Mouse (Mus musculus) liver, embryonic 12.5 days (tissue): Measurements from ENCODE around the gene Spata13. TPM values are rescaled to one million over a fixed set of nuclear protein-coding genes. Genes with fewer than 3 reads are reported as not detected.
A peak's percentile ranks its signal among the peaks of the same experiment; 100 is the strongest.

Experiments used
- ATAC-seq: fragments of 200-750 bp; cut with Nextera tagmentation; 2 replicates; pipeline ENCODE4 v1.8.0; 2017; ENCODE audit warnings: moderate number of reproducible peaks, mild to moderate bottlenecking, moderate library complexity
- H3K27ac ChIP-seq: fragments of 300-500 bp; sonication (generic); 2 replicates; pipeline ENCODE4 v1.5.1; 2016; ENCODE audit warnings: mild to moderate bottlenecking
- H3K27me3 ChIP-seq: fragments of 300-500 bp; sonication (generic); replicated peaks from 2 replicates; pipeline ENCODE4 v1.6.1; 2016; ENCODE audit warnings: mild to moderate bottlenecking, moderate library complexity
- H3K36me3 ChIP-seq: fragments of 300-500 bp; sonication (generic); 2 replicates; pipeline ENCODE4 v1.6.1; 2016; ENCODE audit warnings: mild to moderate bottlenecking, moderate library complexity
- H3K4me1 ChIP-seq: fragments of 300-500 bp; sonication (generic); 2 replicates; pipeline ENCODE4 v1.6.1; 2016
- H3K4me2 ChIP-seq: fragments of 300-500 bp; sonication (generic); 2 replicates; pipeline ENCODE4 v1.6.1; 2016; ENCODE audit warnings: mild to moderate bottlenecking, moderate library complexity
- H3K4me3 ChIP-seq: fragments of 300-500 bp; sonication (generic); 2 replicates; pipeline ENCODE4 v1.5.1; 2016; ENCODE audit warnings: mild to moderate bottlenecking, moderate library complexity
- H3K9ac ChIP-seq: fragments of 300-500 bp; sonication (generic); 2 replicates; pipeline ENCODE4 v1.6.1; 2016; ENCODE audit warnings: mild to moderate bottlenecking, moderate library complexity
- H3K9me3 ChIP-seq: fragments of 300-500 bp; sonication (generic); replicated peaks from 2 replicates; pipeline ENCODE4 v1.6.1; 2016; ENCODE audit warnings: mild to moderate bottlenecking, moderate library complexity
- WGBS: fragments of 180-500 bp; shearing (Covaris S2); methylation state at CpG from one replicate; pipeline ENCODE4 v1.1.7; 2016; ENCODE audit not compliant: insufficient replicate concordance; 5-methylcytosine and 5-hydroxymethylcytosine counted together
- polyA plus RNA-seq: library from polyadenylated mRNA; unstranded; fragments of >200 nt; fragmentation: Nextera tagmentation; extraction: Ambion mirVana; gene quantifications from 2 replicates; pipeline ENCODE4 v1.2.1, GENCODE M21; 2016

Spata13 gene
- polyA plus RNA-seq, 1 experiment from 2014 or later: 20.6 TPM

DNA sequence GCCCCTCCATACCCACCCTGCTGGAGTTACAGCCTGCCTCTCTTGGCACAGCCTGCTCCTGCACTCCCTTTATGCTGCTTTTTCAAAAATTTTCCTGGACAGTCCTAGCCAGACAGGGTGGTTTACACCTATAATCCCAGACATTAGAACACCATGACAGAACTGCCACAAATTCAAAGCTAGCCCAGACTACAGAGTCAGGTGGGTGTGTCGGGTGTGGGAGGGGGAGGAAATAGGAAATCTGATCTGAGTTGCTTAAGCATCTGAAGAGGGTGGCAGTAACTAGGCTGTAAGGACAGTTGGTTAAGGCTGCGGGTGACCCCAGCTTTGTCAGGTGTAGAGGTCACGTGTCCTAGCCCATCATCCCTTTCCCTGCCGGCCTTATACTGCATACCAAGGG lies 93.3 kb downstream of the Spata13 start:
- H3K9ac ChIP-seq: no peak overlapping the region
- H3K27ac ChIP-seq: no peak overlapping the region
- H3K27me3 ChIP-seq: no peaks in the 10 kb centered on the region
- H3K9me3 ChIP-seq: no peaks in the 10 kb centered on the region
- no peak overlapping the region for H3K4me2 ChIP-seq
- H3K4me1 ChIP-seq: 0 out of 2 replicates have a peak, but pooled peaks cover 11% of the 10 kb centered on the region
- 46% methylated on average over 4 of the region's 4 CpGs for WGBS
- H3K36me3 ChIP-seq: peaks cover 11% of the 10 kb centered on the region
- no peak overlapping the region for H3K4me3 ChIP-seq
- ATAC-seq: no peak

DNA sequence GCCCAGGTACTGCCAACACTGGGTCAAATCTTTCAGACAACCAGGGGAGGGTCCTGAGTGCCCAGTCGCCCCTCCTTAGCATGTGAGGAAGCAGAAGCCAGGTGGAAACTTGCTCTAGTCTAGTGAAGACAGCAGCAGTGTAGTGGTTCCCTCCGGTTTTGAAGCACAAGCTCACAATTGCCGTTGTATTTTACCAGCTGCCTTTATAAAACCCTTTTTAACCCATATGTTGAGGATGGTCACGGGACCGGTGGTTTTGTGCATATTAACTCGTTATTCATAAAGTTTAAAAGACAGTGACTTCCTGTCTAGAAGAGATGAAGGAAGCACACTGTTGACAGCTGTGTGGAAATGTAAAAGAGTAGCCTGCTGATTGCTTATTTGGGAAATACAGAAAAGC lies 98.3 kb downstream of the Spata13 start:
- Histone ChIP-seq H3K4me2 (no peak overlapping the region), H3K9me3 (no peaks in the 10 kb centered on the region), H3K4me1 (peaks cover 41% of the 10 kb centered on the region), H3K27ac (no peak overlapping the region), H3K27me3 (no peaks in the 10 kb centered on the region), H3K36me3 (peaks cover 11% of the 10 kb centered on the region), H3K4me3 (no peak overlapping the region), H3K9ac (no peak overlapping the region)
- WGBS: 39% methylated on average over 6 of the region's 6 CpGs
- ATAC-seq: no peak

DNA sequence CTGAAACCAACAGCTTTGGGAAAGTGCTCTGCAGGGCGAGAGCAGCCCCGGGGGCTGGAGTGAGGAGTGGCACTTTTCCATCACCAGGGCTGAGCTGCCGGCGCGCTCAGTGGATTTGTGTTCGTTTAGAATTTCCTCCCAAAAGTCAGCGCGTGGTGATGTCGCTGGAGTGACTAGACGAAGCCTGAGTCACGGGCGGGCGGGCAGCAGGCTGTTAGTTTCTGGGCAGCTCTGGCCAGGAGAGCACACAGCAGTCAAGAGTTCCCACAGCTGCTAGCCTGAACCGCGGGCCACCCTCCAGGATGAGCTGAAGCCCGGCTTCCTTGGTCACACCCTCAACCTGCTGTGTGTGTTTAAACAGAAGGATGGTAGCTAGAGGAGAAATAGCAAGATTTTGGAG lies 99.0 kb downstream of the Spata13 start:
- ATAC-seq: no peak
- Histone ChIP-seq H3K4me3 (no peak overlapping the region), H3K4me2 (peak overlapping the region; percentile 29), H3K36me3 (peaks cover 11% of the 10 kb centered on the region), H3K27ac (0 out of 2 replicates have a peak overlapping the region, but pooled peaks have one; percentile 4), H3K9ac (no peak overlapping the region), H3K27me3 (no peaks in the 10 kb centered on the region), H3K9me3 (no peaks in the 10 kb centered on the region), H3K4me1 (peaks cover 44% of the 10 kb centered on the region)
- WGBS: 10% methylated on average over 16 of the region's 16 CpGs

DNA sequence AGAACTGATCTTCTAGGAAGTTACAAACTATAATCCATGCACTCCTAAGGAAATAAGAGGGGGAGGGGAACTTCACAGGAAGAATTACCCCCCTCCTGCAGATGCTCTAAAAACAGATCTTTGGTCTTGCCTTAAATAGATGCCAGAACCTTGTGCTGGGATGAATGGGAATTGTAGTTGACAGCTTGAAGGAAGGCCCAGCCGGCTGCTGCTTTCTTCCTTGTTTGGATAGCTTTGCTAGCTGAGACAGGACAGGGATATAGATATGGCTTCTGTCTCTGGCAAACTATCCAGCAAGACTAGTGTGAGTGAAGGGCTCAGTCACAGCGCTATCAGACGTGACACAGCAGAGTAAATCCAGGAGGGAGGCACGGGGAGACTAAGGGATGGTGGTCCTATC lies 99.9 kb downstream of the Spata13 start:
- peak overlapping the region; percentile 45; the same call in 1 of the 2 replicates for H3K27ac ChIP-seq
- H3K4me3 ChIP-seq: no peak overlapping the region
- peak overlapping the region; percentile 29 for H3K4me2 ChIP-seq
- no peak overlapping the region for H3K9ac ChIP-seq
- WGBS: 52% methylated on average over 4 of the region's 4 CpGs
- peaks cover 53% of the 10 kb centered on the region for H3K4me1 ChIP-seq
- no peak for ATAC-seq
- no peaks in the 10 kb centered on the region for H3K9me3 ChIP-seq
- no peaks in the 10 kb centered on the region for H3K27me3 ChIP-seq
- peaks cover 11% of the 10 kb centered on the region for H3K36me3 ChIP-seq

DNA sequence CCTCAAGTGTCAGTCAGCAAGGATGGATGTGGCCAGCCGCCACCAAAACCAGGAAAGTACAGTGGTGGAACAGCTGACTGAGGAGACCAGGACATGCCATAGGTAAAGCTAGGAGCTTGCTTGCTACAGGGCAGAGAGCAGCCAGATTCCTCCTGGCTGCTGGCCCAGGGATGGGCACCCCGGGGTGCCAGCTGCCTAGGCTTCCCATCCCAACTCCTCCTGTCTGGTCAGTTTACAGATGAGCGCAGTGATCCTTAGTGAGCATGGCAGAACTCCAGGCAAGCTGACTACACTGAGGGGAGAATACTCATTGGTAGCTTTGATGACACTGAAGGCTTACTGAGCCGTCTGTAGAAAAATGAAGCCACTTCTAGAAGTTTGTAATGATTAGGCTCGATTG lies 101.4 kb downstream of the Spata13 start:
- WGBS: 58% methylated on average over 5 of the region's 5 CpGs
- Histone ChIP-seq H3K4me2 (no peak overlapping the region), H3K9ac (no peak overlapping the region)

DNA sequence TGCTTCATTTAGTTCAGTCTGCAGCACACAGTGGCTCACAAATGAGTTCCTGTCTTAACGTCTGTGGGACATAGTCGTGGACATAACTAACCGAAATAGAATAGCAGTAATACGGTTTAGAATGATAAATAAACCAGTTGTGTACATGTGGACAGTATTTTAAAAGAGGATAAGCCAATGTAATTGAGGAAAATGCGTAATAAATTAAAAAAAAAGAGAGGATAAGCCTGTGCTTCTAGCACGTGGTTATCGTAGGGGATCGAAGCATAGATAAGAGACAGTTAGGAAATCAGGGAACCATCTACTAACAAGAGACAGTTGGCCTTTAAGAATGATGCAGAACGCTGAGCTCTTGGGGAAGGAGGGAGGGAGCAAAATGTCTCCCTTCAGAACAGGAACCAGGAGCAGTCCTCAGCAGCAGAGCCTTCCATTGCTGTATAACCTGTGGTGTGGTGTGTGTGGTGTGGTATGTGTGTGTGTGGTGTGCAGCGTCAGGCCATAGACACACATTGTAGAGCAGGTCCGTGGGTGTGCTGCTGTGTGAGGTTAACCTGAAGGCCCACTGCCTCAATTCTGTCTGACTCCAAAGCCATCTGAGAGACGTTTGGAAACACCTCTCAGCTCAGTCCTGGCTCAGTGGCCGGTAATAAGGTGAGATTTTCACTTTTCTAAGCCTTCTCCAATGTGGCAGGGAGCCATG lies 102.2 kb downstream of the Spata13 start:
- Histone ChIP-seq H3K4me2 (peak overlapping the region; percentile 41), H3K4me1 (peaks cover 74% of the 10 kb centered on the region), H3K4me3 (no peak overlapping the region), H3K9me3 (no peaks in the 10 kb centered on the region), H3K36me3 (no peaks in the 10 kb centered on the region), H3K27me3 (no peaks in the 10 kb centered on the region), H3K27ac (peak overlapping the region; percentile 76), H3K9ac (no peak overlapping the region)
- 28% methylated on average over 13 of the region's 13 CpGs for WGBS
- ATAC-seq: no peak; the same call in 1 of the 2 replicates

More for the DNA sequence above, 101.4 kb downstream of the Spata13 start:
- Histone ChIP-seq H3K36me3 (no peaks in the 10 kb centered on the region), H3K4me3 (no peak overlapping the region), H3K9me3 (no peaks in the 10 kb centered on the region), H3K27ac (no peak overlapping the region), H3K27me3 (no peaks in the 10 kb centered on the region), H3K4me1 (peaks cover 66% of the 10 kb centered on the region)
- ATAC-seq: no peak

DNA sequence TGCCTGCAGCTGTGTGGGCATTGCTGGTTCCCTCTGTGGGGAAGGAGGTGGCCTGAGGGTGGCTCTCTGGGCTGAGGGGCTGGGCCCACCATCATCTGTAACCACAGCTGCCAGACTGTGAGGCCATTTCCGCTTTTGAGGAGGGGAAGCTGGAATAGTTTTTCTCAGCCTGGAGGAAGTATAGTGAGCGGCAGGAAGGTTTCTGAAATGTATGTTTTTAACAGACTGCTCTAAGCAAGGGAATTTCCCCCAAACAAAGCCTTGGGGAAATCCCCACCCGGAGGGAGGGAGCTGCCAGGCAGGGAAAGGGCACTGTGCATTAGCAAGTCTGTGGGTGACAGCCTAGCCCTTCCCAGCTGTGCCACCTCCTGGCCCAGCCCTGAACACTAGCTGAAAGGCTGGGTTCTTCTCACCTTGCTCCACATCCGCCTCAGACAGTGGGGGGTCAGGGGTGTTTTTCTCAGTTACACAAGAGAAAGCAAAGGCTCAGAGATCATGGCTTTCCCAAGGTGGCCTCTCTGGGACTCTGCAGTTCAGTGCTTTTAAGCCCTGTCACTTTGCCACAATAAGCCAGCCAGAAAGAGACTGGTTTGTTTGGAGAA lies 102.9 kb downstream of the Spata13 start:
- no peaks in the 10 kb centered on the region for H3K9me3 ChIP-seq
- 8% methylated on average over 4 of the region's 4 CpGs for WGBS
- H3K27me3 ChIP-seq: no peaks in the 10 kb centered on the region
- no peak overlapping the region for H3K4me3 ChIP-seq
- peak; percentile 43; the same call in 1 of the 2 replicates for ATAC-seq
- peaks cover 80% of the 10 kb centered on the region for H3K4me1 ChIP-seq
- no peaks in the 10 kb centered on the region for H3K36me3 ChIP-seq
- 0 out of 2 replicates have a peak overlapping the region, but pooled peaks have one; percentile 18 for H3K9ac ChIP-seq
- H3K27ac ChIP-seq: peak overlapping the region; percentile 76
- H3K4me2 ChIP-seq: peak overlapping the region; percentile 41

DNA sequence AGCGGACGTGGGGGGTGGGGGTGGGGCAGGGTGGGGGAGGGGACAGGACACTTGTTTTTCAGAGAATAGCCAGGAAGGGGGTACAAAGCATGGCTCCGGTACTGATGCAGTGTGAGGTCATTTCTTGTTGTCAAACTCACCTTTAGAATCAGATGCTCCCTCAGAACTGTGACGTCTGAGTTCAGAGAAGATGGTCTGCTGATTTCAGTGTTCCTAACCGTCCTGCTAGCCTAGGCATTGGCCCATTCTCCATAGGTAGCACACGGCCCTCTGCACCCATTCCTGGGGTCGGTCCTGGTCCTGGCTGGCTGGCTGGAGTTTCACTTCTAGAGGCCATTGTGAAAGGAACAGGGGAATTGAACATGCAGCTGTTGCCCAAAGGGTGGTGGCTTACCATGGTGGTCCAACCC lies 103.4 kb downstream of the Spata13 start:
- H3K4me3 ChIP-seq: no peak overlapping the region
- ATAC-seq: no peak
- H3K4me1 ChIP-seq: peaks cover 86% of the 10 kb centered on the region
- H3K27me3 ChIP-seq: no peaks in the 10 kb centered on the region
- H3K27ac ChIP-seq: peak overlapping the region; percentile 76
- H3K9ac ChIP-seq: no peak overlapping the region
- H3K9me3 ChIP-seq: no peaks in the 10 kb centered on the region
- H3K4me2 ChIP-seq: peak overlapping the region; percentile 41
- WGBS: 18% methylated on average over 7 of the region's 7 CpGs
- peaks cover 2% of the 10 kb centered on the region; the same call in 1 of the 2 replicates for H3K36me3 ChIP-seq

DNA sequence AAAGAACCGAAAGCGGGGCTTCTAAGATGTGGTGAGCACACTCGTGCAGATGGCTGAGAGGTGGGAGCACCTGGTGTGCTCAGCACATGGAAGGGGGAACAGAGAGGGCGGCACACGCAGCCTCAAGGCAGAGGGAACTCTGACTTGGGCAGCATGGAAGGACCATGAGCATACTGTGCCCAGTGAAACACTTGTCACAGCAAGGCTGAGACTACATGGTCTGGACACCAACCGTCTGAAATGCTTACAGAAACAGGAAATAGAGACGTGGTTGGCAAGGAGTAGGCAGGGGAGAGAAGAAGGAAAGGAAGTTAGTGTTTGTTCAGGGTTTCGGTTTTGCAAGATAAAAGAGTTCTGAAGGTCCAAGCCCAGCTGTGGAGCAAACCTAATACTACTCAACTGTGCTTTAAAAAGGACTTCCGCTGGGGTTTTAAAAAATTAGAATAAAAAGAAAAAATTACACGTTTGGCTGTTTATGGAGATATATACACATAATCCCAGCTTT lies 104.7 kb downstream of the Spata13 start:
- 35% methylated on average over 10 of the region's 10 CpGs for WGBS
- Histone ChIP-seq H3K4me3 (no peak overlapping the region), H3K9ac (no peak overlapping the region), H3K27me3 (no peaks in the 10 kb centered on the region), H3K36me3 (peaks cover 7% of the 10 kb centered on the region; the same call in 1 of the 2 replicates), H3K27ac (peak overlapping the region; percentile 76), H3K9me3 (no peaks in the 10 kb centered on the region), H3K4me2 (0 out of 2 replicates have a peak overlapping the region, but pooled peaks have one; percentile 6), H3K4me1 (peaks cover 85% of the 10 kb centered on the region)
- ATAC-seq: no peak

DNA sequence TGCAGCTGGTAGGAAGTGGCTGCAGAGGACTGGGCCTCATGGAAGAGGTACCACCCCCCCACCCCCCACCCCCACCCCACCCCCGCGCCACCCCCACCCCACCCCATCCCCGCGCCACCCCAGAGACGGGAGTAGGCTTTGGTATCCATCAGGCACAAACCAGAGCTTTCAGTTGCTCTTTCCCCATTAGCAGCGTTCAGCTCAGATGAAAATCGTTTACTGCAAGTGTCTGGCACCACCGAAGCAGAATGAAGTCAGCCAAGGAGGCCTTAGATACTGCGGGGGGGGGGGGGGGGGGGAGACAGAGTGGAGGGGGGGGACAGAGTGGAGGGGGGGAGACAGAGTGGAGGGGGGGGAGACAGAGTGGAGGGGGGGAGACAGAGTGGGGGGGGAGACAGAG lies 105.4 kb downstream of the Spata13 start:
- no peak overlapping the region for H3K9ac ChIP-seq
- no peaks in the 10 kb centered on the region for H3K9me3 ChIP-seq
- H3K36me3 ChIP-seq: peaks cover 7% of the 10 kb centered on the region; the same call in 1 of the 2 replicates
- H3K27ac ChIP-seq: peak overlapping the region; percentile 76; the same call in 1 of the 2 replicates
- no peak overlapping the region for H3K4me3 ChIP-seq
- no peaks in the 10 kb centered on the region for H3K27me3 ChIP-seq
- WGBS: 33% methylated on average over 5 of the region's 9 CpGs
- H3K4me1 ChIP-seq: peaks cover 79% of the 10 kb centered on the region
- no peak overlapping the region for H3K4me2 ChIP-seq
- ATAC-seq: no peak

DNA sequence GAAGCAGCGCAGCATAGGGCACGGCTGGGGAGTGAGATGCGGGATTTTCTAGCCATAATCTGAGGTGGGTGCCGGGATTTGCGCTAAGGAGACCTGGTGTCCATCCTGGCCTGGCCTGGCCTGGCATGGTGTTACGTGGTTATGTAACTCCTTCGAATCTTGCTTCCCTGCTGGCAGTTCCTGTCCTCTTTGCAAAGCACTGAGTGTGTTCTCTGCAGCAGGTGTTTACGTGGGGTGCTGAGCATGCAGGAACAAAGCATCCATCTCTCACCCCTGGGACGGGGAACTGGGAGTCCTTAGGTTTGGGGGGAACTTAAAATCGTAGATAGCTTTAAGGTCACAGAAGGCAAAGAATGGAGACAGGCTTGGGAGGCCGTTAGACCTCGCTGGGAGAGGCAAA lies 105.8 kb downstream of the Spata13 start:
- Histone ChIP-seq H3K9ac (no peak overlapping the region), H3K27me3 (no peaks in the 10 kb centered on the region), H3K9me3 (no peaks in the 10 kb centered on the region), H3K4me2 (no peak overlapping the region), H3K27ac (peak overlapping the region; percentile 55; the same call in 1 of the 2 replicates), H3K4me1 (peaks cover 79% of the 10 kb centered on the region), H3K4me3 (no peak overlapping the region), H3K36me3 (peaks cover 7% of the 10 kb centered on the region; the same call in 1 of the 2 replicates)
- 73% methylated on average over 12 of the region's 12 CpGs for WGBS
- ATAC-seq: no peak

DNA sequence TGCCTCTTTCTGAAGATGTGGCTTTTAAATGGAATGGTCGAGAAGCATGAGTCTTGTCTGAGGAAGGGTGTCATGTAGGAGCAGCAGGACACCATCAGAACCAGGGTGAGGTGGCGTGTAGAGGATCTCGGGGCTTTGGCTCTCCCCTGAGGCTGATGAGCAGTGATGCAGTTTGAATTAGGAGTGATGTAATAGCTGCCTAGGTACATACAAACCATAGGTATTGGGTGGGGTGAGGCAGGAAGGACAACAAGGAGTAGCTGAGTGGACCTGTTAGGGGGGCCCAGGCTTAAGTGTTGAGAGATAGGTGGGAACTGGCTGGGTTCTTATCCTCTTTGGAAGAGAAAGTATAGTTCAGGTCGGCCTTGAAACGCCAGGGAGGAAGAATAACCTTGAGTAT lies 106.7 kb downstream of the Spata13 start:
- no peaks in the 10 kb centered on the region for H3K27me3 ChIP-seq
- peaks cover 8% of the 10 kb centered on the region; the same call in 1 of the 2 replicates for H3K36me3 ChIP-seq
- no peak overlapping the region for H3K4me3 ChIP-seq
- ATAC-seq: no peak
- H3K9me3 ChIP-seq: no peaks in the 10 kb centered on the region
- 73% methylated on average over 5 of the region's 5 CpGs for WGBS
- no peak overlapping the region for H3K9ac ChIP-seq
- H3K4me2 ChIP-seq: no peak overlapping the region
- H3K27ac ChIP-seq: no peak overlapping the region
- peaks cover 81% of the 10 kb centered on the region for H3K4me1 ChIP-seq
